Mouse (Mus musculus) hematopoietic multipotent progenitor cell, adult 10-12 weeks (in vitro differentiated cells): ENCODE results near the gene Adap1. TPM values are rescaled to one million over a fixed set of nuclear protein-coding genes. Genes with fewer than 3 reads are reported as not detected.

Source experiments
- polyA plus RNA-seq: library from polyadenylated mRNA; stranded (reverse); fragments of >175 nt; gene quantifications from 2 replicates; pipeline ENCODE4 v1.2.3, GENCODE M21; 2012; ENCODE audit warnings: low replicate concordance

Adap1 gene
- polyA plus RNA-seq = 29.3 and 40.9 TPM in 2 replicates

DNA sequence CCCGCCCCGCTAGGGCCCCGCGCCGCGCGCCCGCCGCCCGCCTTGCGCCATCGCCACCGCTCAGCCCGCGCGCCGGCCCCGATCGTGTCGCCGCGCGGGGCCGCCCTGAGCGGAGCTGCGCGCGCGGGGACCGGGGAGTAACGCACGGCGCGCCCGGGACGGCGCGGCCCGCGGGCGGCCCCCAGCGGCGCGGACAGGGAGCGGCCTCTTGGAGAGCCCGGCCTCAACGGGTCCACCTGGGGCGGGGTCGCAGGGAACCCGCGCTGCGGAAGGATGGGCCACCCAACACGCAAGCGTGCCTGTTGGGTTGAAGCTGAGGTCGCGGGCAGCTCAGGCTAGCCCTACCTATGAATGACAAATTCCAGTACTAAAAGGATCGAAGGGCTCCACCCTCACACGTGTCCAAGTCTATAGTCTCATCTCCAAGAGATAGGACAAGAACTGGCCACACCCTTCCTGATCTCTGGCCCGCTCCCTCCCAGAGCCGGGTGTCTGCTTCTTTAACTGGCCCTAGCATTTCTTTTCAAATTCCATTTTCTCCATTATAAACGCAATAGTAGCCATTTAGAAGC, at the start of gene Adap1:
Gene Adap1, minus strand, starts transcription at position 228 of the 572 bp plus-strand sequence.

DNA sequence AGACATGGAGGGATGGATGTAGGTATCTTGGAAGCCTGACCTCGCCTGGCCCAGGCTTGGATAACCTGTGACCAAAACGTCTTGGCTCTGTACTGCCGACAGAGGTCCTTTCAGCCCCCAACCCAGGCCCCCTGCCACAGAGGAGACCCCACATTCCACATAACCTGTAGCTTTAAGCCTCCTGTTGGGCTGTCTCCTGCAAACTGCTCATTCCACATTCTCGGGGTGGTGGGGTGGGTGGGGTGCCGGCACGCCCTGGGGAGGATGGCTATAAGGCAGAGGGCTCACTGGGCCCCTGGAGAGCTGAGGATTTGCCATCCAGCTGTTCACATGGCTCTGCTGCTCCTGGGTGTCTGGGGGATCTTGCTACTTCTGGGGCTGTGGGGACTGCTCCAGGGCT, 26.9 kb upstream of the Adap1 start, which contains the start of gene Cyp2w1:
Gene Cyp2w1, plus strand, starts transcription at position 301 of the 400 bp plus-strand sequence.

DNA sequence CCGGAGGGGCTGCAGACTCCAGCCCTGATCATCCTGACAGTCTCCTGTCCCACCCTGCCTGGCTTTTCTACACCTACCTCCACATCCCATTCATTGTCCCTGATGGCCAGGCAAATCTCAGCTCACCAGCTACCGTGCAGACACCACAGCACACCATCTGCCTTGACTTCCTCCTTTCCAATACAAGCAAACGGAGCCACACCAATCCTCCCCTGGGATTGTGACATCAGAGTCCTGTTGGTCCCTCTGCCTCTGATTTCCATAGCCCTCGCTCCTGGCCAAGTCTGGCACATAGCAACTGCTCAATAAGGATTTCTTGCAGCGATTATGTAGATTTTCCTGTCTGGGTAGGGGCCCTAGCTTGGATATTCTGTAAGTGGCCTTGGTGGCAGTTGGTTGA, 25.7 kb upstream of the Adap1 start, which contains the start of gene Cox19:
Gene Cox19, minus strand, starts transcription at position 285 of the 400 bp plus-strand sequence.

GRCm38 (mm10) chr5:139252081-139252909, 73.1 kb downstream of the Adap1 start, which contains the start of gene Get4:
TSS of gene Get4 (plus strand) at chr5:139252324.

Other genes starting within 250 kb of the Adap1 start
- 3.9 and 14.7 TPM in 2 replicates for gene Prkar1b, start 175.6 kb downstream of the Adap1 start, polyA plus RNA-seq
- 53.5 and 77.3 TPM in 2 replicates for gene Dnaaf5, start 175.4 kb downstream of the Adap1 start, polyA plus RNA-seq
- 12.1 and 16.1 TPM in 2 replicates for gene Sun1, start 125.0 kb downstream of the Adap1 start, polyA plus RNA-seq
- 42.3 and 63.4 TPM in 2 replicates for gene Get4, start 73.3 kb downstream of the Adap1 start, polyA plus RNA-seq
- 27.1 and 46.7 TPM in 2 replicates for gene Cox19, start 25.8 kb upstream of the Adap1 start, polyA plus RNA-seq
- not detected in 2 replicates for gene Cyp2w1, start 27.0 kb upstream of the Adap1 start, polyA plus RNA-seq
- gene Gpr146, start 52.1 kb upstream of the Adap1 start, polyA plus RNA-seq = 26.1 and 34.3 TPM in 2 replicates
- 1.9 and 4.5 TPM in 2 replicates for gene C130050O18Rik, start 79.7 kb upstream of the Adap1 start, polyA plus RNA-seq
- 0.05 TPM in 1 of 2 replicates, not detected in the other for gene Gper1, start 97.5 kb upstream of the Adap1 start, polyA plus RNA-seq
- gene 3110082I17Rik, start 134.9 kb upstream of the Adap1 start, polyA plus RNA-seq = 13.5 and 26.7 TPM in 2 replicates
- gene Zfand2a, start 158.9 kb upstream of the Adap1 start, polyA plus RNA-seq = 2.4 and 2.9 TPM in 2 replicates
- gene Uncx, start 217.9 kb upstream of the Adap1 start, polyA plus RNA-seq = 0.05 TPM in 1 of 2 replicates, not detected in the other